Mouse (Mus musculus): ENCODE data around the gene Fam174b. TPM values are rescaled to one million over a fixed set of nuclear protein-coding genes. Genes with fewer than 3 reads are reported as not detected.

The Fam174b gene
- 97.6 TPM for polyA plus RNA-seq (2014; fragmentation: Illumina TruSeq; extraction: RNeasy Lipid Tissue Mini Kit (QIAGEN cat#74804); ENCODE audit: insufficient read depth, low read depth, low replicate concordance)

GRCm38 (mm10) chr7:73740111-73741035 is at the start of gene Fam174b:
Gene Fam174b (plus strand): TSS chr7:73740302.

Other genes starting within 250 kb of the Fam174b start
- gene Chd2, start 198.5 kb upstream of the Fam174b start, polyA plus RNA-seq (2014; fragmentation: Illumina TruSeq; extraction: RNeasy Lipid Tissue Mini Kit (QIAGEN cat#74804); ENCODE audit: insufficient read depth, low read depth, low replicate concordance), result 11.7 TPM

Data from lung, adult 10 weeks (tissue).